In genomic region chr10:95883761-95884517, GRCm38 (mm10) we compare ENCODE assay signal across 36 mouse cellular contexts. TPM values are rescaled to one million over a fixed set of nuclear protein-coding genes. Genes with fewer than 3 reads are reported as not detected.
DNase-seq lines count a peak whose midpoint lies in the region; ATAC-seq and TF ChIP-seq lines count a peak whose summit lies in the region.
"Had no signal": no experiment of that assay in that cellular context is flagged by ENCODE, and none has a peak within 500 bp of the region (broad histone marks: within the 10 kb centered on the region; RNA-seq: fewer than 3 reads in every experiment).

No protein-coding gene starts in this region.

- no peak overlapping the region for H3K9ac ChIP-seq in ES-Bruce4 (ENCODE audit: low read depth, poor library complexity, severe bottlenecking)
- H3K9ac ChIP-seq: heart, embryonic 15.5 days; intestine, embryonic 15.5 days; limb, embryonic 12.5 days; liver, embryonic 12.5 days; liver, postnatal 0 days; midbrain, embryonic 15.5 days; neural tube, embryonic 12.5 days had no signal

- TF ChIP-seq POLR2A in ES-Bruce4 (IDR thresholded peaks at IDR 0.05; ENCODE audit: insufficient read depth, low read length) = no peak
- TF ChIP-seq POLR2A in embryonic fibroblast, embryonic 13.5 days (IDR thresholded peaks at IDR 0.05; ENCODE audit: low read depth, low read length) = no peak

- TF ChIP-seq CTCF in ES-Bruce4 (IDR thresholded peaks at IDR 0.05; ENCODE audit: low read depth, low read length) (no peak), Patski (IDR thresholded peaks at IDR 0.05) (no peak)
- TF ChIP-seq CTCF in embryonic fibroblast, embryonic 13.5 days (IDR thresholded peaks at IDR 0.05; ENCODE audit: borderline replicate concordance, insufficient read depth, low read length) = no peak

- no peaks in the 10 kb centered on the region for H3K27me3 ChIP-seq in ES-Bruce4 (ENCODE audit: control insufficient read depth, insufficient read depth, low read length, poor library complexity, severe bottlenecking)
- no peaks in the 10 kb centered on the region for H3K27me3 ChIP-seq in Patski
- H3K27me3 ChIP-seq: CH12.LX; heart, embryonic 15.5 days; intestine, embryonic 15.5 days; limb, embryonic 12.5 days; liver, embryonic 12.5 days; midbrain, embryonic 15.5 days; neural tube, embryonic 12.5 days had no signal

- CTCF ChIA-PET in Patski (lab: Charles Lee) = no interaction called here

- H3K36me3 ChIP-seq in ES-Bruce4 (ENCODE audit: control insufficient read depth, insufficient read depth, low read length, poor library complexity, severe bottlenecking) = no peaks in the 10 kb centered on the region
- H3K36me3 ChIP-seq: heart, embryonic 15.5 days; intestine, embryonic 15.5 days; limb, embryonic 12.5 days; liver, embryonic 12.5 days; midbrain, embryonic 15.5 days; neural tube, embryonic 12.5 days had no signal

- POLR2A ChIA-PET in Patski (lab: Charles Lee) = no interaction called here

- no peak overlapping the region for H3K4me3 ChIP-seq in ES-Bruce4 (ENCODE audit: low read depth, low read length)
- H3K4me3 ChIP-seq in embryonic fibroblast, embryonic 13.5 days (ENCODE audit: insufficient read depth, low read length) = no peak overlapping the region
- H3K4me3 ChIP-seq: erythroblast, embryonic 14.5 days; heart, embryonic 15.5 days; intestine, embryonic 15.5 days; layer of hippocampus, adult 2 months; left cerebral cortex, adult 2 months; limb, embryonic 12.5 days; liver, embryonic 12.5 days; midbrain, embryonic 15.5 days; neural tube, embryonic 12.5 days had no signal

- peak; percentile 71 for ATAC-seq in Patski
- ATAC-seq: forebrain, embryonic 16.5 days; hindbrain, postnatal 0 days; intestine, embryonic 15.5 days; liver, embryonic 12.5 days; liver, postnatal 0 days; midbrain, embryonic 15.5 days had no signal

- DNase-seq in 3T3-L1 (ENCODE audit: low read depth, low spot score) (peak; percentile 81), Patski (ENCODE audit: low read depth, low spot score) (no peak)
- DNase-seq in urinary bladder, postnatal 4 days (ENCODE audit: low spot score in 2 of 2) = no peak
- no peak for DNase-seq in embryo, embryonic 10 days (ENCODE audit: low spot score)
- DNase-seq: adrenal gland, postnatal 36 days; cerebellum, adult 18-20 months; cerebellum, postnatal 10 days; gastrocnemius, postnatal 10 days; kidney, adult 2 months; kidney, postnatal 36 days; liver, postnatal 0 days; right cerebral cortex, postnatal 4 days; thymus, adult 18-20 months; thymus, postnatal 25 days had no signal

- TF ChIP-seq EP300 in ES-Bruce4 (IDR thresholded peaks at IDR 0.05; ENCODE audit: insufficient read depth, low read depth, low read length) = peak; percentile 96

- H3K4me1 ChIP-seq in ES-Bruce4 (ENCODE audit: control insufficient read depth, insufficient read depth, low read length) = peaks cover 5% of the 10 kb centered on the region
- peaks cover 4% of the 10 kb centered on the region; the same call in 1 of the 2 replicates for H3K4me1 ChIP-seq in embryonic fibroblast, embryonic 13.5 days (ENCODE audit: control insufficient read depth, insufficient read depth, low read length)
- H3K4me1 ChIP-seq: heart, embryonic 15.5 days; intestine, embryonic 15.5 days; limb, embryonic 12.5 days; liver, embryonic 12.5 days; midbrain, embryonic 15.5 days; neural tube, embryonic 12.5 days had no signal

- peak overlapping the region; percentile 96 for H3K27ac ChIP-seq in ES-Bruce4 (ENCODE audit: insufficient read depth, low read length)
- H3K27ac ChIP-seq in embryonic fibroblast, embryonic 13.5 days (ENCODE audit: insufficient read depth, low read length) = peak overlapping the region; percentile 47
- H3K27ac ChIP-seq: heart, embryonic 15.5 days; hindbrain, postnatal 0 days; intestine, embryonic 15.5 days; layer of hippocampus, adult 2 months; left cerebral cortex, adult 2 months; limb, embryonic 12.5 days; liver, embryonic 12.5 days; macrophage; midbrain, embryonic 15.5 days; neural tube, embryonic 12.5 days; stomach, postnatal 0 days had no signal

- in situ Hi-C loops in Patski (cut with MboI; ENCODE audit: low pct_unique_long_range_greater_than_20kb) = loop anchor here (25.0 kb wide), 1 partner anchor 897 kb away; no protein-coding TSS in a partner anchor

- H3K9me3 ChIP-seq in ES-Bruce4 (replicated peaks; ENCODE audit: control insufficient read depth, insufficient read depth, low read length, poor library complexity, severe bottlenecking) = no peaks in the 10 kb centered on the region
- H3K9me3 ChIP-seq: heart, embryonic 15.5 days; intestine, embryonic 15.5 days; limb, embryonic 12.5 days; liver, embryonic 12.5 days; midbrain, embryonic 15.5 days; neural tube, embryonic 12.5 days had no signal

RNA-seq across cellular contexts. Expression of gene Gm33543, which starts 41.2 kb away (rescaled TPM):
- polyA plus RNA-seq in ES-Bruce4 (2011; ENCODE audit: insufficient read depth, insufficient read length, low read depth, missing spikeins) = not detected in 2 replicates
- not detected for polyA plus RNA-seq in Patski (2021)
- not detected in 2 replicates for polyA plus RNA-seq in embryonic fibroblast, embryonic 13.5 days (2011; ENCODE audit: insufficient read length, low read depth, missing spikeins)
- polyA plus RNA-seq: brain, embryonic 14.5 days; C2C12; erythroblast, embryonic 14.5 days; forebrain, embryonic 11.5 days; forebrain, embryonic 16.5 days; heart, embryonic 15.5 days; hindbrain, embryonic 11.5 days; intestine, embryonic 15.5 days; limb, embryonic 12.5 days; liver, embryonic 12.5 days; lung, embryonic 16.5 days; macrophage; midbrain, embryonic 15.5 days; neural tube, embryonic 12.5 days; spleen, adult 2 months; stomach, postnatal 0 days had no signal

RNA-seq across cellular contexts. Expression of gene Eea1, which starts 56.5 kb away (rescaled TPM):
- polyA plus RNA-seq in ES-Bruce4 (2011; ENCODE audit: insufficient read depth, insufficient read length, low read depth, missing spikeins) (14.1 and 16.2 TPM in 2 replicates), Patski (2021) (20.2 TPM)
- polyA plus RNA-seq in embryonic fibroblast, embryonic 13.5 days (2011; ENCODE audit: insufficient read length, low read depth, missing spikeins) = 34.8 and 35.3 TPM in 2 replicates
